Mouse (Mus musculus): ENCODE data around the gene Cdh23. TPM values are rescaled to one million over a fixed set of nuclear protein-coding genes. Genes with fewer than 3 reads are reported as not detected.

Gene Cdh23
- total and polyA plus RNA-seq, 3 experiments, result 0.05 TPM; not detected in 2

- Histone ChIP-seq H3K4me1 (ENCODE audit: insufficient read depth, low read depth, low read length) (no peaks in the 10 kb centered on the region), H3K4me3 (ENCODE audit: low read depth, low read length) (no peak overlapping the region), H3K27me3 (ENCODE audit: insufficient read depth, low read length) (no peaks in the 10 kb centered on the region), H3K36me3 (replicated peaks) (no peaks in the 10 kb centered on the region), H3K9me3 (replicated peaks) (peaks cover 57% of the 10 kb centered on the region)
- no peak for DNase-seq (ENCODE audit: low spot score)
- no peak for TF ChIP-seq GATA1 (IDR thresholded peaks at IDR 0.05; ENCODE audit: borderline replicate concordance, low read length)
- no peak for TF ChIP-seq GATA2 (IDR thresholded peaks at IDR 0.05; ENCODE audit: borderline replicate concordance, low read depth, low read length)
- no peak for TF ChIP-seq POLR2AphosphoS5 (IDR thresholded peaks at IDR 0.05; ENCODE audit: insufficient replicate concordance, low read depth, low read length)
- TF ChIP-seq CTCF (IDR thresholded peaks at IDR 0.05; ENCODE audit: low read depth, low read length), result no peak
- TF ChIP-seq TAL1 (conservative IDR thresholded peaks at IDR 0.05; ENCODE audit: low read depth, low read length), result no peak
- no peak for ATAC-seq (ENCODE audit: extremely low read depth, insufficient number of reproducible peaks, low FRiP score, poor library complexity, severe bottlenecking)
These were observed 165.7 kb downstream of the Cdh23 start for GRCm38 (mm10) chr10:60530633-60531032.

DNA sequence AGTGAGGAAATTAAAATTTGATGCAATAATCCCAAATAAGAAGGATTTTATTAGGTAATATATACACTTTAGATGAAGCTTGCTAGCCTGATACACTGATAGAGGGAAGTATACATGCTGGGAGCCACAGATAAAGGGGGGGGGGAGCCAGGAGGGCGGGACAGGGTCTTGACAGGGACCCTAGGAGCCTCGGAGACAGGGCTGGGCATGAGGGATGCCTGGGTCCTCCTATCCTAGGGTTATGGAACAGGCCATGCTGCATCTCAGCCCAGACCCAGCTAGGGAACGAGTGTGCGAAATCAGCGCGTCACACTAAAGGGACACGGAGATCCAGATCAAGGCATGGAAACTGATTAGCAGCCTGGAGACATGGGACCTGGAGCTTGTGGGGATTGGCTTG lies 168.3 kb downstream of the Cdh23 start:
- no peak for ATAC-seq (ENCODE audit: extremely low read depth, insufficient number of reproducible peaks, low FRiP score, poor library complexity, severe bottlenecking)
- H3K36me3 ChIP-seq (replicated peaks), result no peaks in the 10 kb centered on the region

DNA sequence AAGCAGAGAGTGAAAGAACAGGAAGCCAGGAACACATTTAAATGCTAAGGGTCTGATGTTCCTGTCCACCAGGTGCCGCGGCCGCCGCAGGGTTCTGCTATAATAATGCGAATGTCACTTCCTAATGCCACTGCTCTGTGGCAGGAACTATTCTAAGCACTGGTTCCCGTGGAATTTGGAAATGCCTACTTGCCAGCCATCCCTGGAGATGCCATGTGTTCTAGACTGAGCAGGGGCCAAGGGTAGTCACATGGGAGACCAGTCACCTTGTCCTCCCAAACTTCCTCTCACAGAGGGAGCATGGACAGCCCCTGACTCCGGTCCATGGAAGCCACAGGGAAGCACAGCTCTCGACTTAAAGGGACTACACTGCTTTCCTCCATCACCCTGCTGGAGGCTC lies 171.2 kb downstream of the Cdh23 start:
- no peak for TF ChIP-seq GATA1 (IDR thresholded peaks at IDR 0.05; ENCODE audit: borderline replicate concordance, low read length)
- TF ChIP-seq GATA2 (IDR thresholded peaks at IDR 0.05; ENCODE audit: borderline replicate concordance, low read depth, low read length), result no peak
- TF ChIP-seq POLR2AphosphoS5 (IDR thresholded peaks at IDR 0.05; ENCODE audit: insufficient replicate concordance, low read depth, low read length), result no peak
- no peak for TF ChIP-seq TAL1 (conservative IDR thresholded peaks at IDR 0.05; ENCODE audit: low read depth, low read length)
- TF ChIP-seq CTCF (IDR thresholded peaks at IDR 0.05; ENCODE audit: low read depth, low read length), result no peak
- no peaks in the 10 kb centered on the region for H3K36me3 ChIP-seq (replicated peaks)
- DNase-seq (ENCODE audit: low spot score) (no peak), ATAC-seq (ENCODE audit: extremely low read depth, insufficient number of reproducible peaks, low FRiP score, poor library complexity, severe bottlenecking) (no peak)
- no peak overlapping the region for H3K4me3 ChIP-seq (ENCODE audit: low read depth, low read length)
- H3K9me3 ChIP-seq (replicated peaks), result peaks cover 62% of the 10 kb centered on the region
- no peaks in the 10 kb centered on the region for H3K4me1 ChIP-seq (ENCODE audit: insufficient read depth, low read depth, low read length)
- no peaks in the 10 kb centered on the region for H3K27me3 ChIP-seq (ENCODE audit: insufficient read depth, low read length)

More for the DNA sequence above, 168.3 kb downstream of the Cdh23 start:
- no peaks in the 10 kb centered on the region for H3K27me3 ChIP-seq (ENCODE audit: insufficient read depth, low read length)
- no peak for DNase-seq (ENCODE audit: low spot score)
- no peak for TF ChIP-seq POLR2AphosphoS5 (IDR thresholded peaks at IDR 0.05; ENCODE audit: insufficient replicate concordance, low read depth, low read length)
- no peak for TF ChIP-seq GATA2 (IDR thresholded peaks at IDR 0.05; ENCODE audit: borderline replicate concordance, low read depth, low read length)
- no peak for TF ChIP-seq TAL1 (conservative IDR thresholded peaks at IDR 0.05; ENCODE audit: low read depth, low read length)
- no peak for TF ChIP-seq GATA1 (IDR thresholded peaks at IDR 0.05; ENCODE audit: borderline replicate concordance, low read length)
- TF ChIP-seq CTCF (IDR thresholded peaks at IDR 0.05; ENCODE audit: low read depth, low read length), result no peak
- H3K4me1 ChIP-seq (ENCODE audit: insufficient read depth, low read depth, low read length), result no peaks in the 10 kb centered on the region
- no peak overlapping the region for H3K4me3 ChIP-seq (ENCODE audit: low read depth, low read length)
- peaks cover 46% of the 10 kb centered on the region for H3K9me3 ChIP-seq (replicated peaks)

GRCm38 (mm10) chr10:60516286-60516685 lies 180.0 kb downstream of the Cdh23 start:
- Histone ChIP-seq H3K36me3 (replicated peaks) (no peaks in the 10 kb centered on the region), H3K9me3 (replicated peaks) (peaks cover 59% of the 10 kb centered on the region), H3K4me1 (ENCODE audit: insufficient read depth, low read depth, low read length) (no peaks in the 10 kb centered on the region), H3K27me3 (ENCODE audit: insufficient read depth, low read length) (no peaks in the 10 kb centered on the region), H3K4me3 (ENCODE audit: low read depth, low read length) (no peak overlapping the region)
- ATAC-seq (ENCODE audit: extremely low read depth, insufficient number of reproducible peaks, low FRiP score, poor library complexity, severe bottlenecking) (no peak), DNase-seq (ENCODE audit: low spot score) (no peak)
- TF ChIP-seq GATA1 (IDR thresholded peaks at IDR 0.05; ENCODE audit: borderline replicate concordance, low read length) (no peak), TAL1 (conservative IDR thresholded peaks at IDR 0.05; ENCODE audit: low read depth, low read length) (no peak), GATA2 (IDR thresholded peaks at IDR 0.05; ENCODE audit: borderline replicate concordance, low read depth, low read length) (no peak), POLR2AphosphoS5 (IDR thresholded peaks at IDR 0.05; ENCODE audit: insufficient replicate concordance, low read depth, low read length) (no peak), CTCF (IDR thresholded peaks at IDR 0.05; ENCODE audit: low read depth, low read length) (no peak)

GRCm38 (mm10) chr10:60498538-60498937 lies 197.8 kb downstream of the Cdh23 start:
- no peak for ATAC-seq (ENCODE audit: extremely low read depth, insufficient number of reproducible peaks, low FRiP score, poor library complexity, severe bottlenecking)
- H3K4me3 ChIP-seq (ENCODE audit: low read depth, low read length), result no peak overlapping the region
- no peaks in the 10 kb centered on the region for H3K27me3 ChIP-seq (ENCODE audit: insufficient read depth, low read length)

GRCm38 (mm10) chr10:60495070-60495469 lies 201.2 kb downstream of the Cdh23 start:
- no peak for DNase-seq (ENCODE audit: low spot score)
- TF ChIP-seq GATA1 (IDR thresholded peaks at IDR 0.05; ENCODE audit: borderline replicate concordance, low read length), result no peak
- TF ChIP-seq CTCF (IDR thresholded peaks at IDR 0.05; ENCODE audit: low read depth, low read length), result no peak
- no peak for TF ChIP-seq GATA2 (IDR thresholded peaks at IDR 0.05; ENCODE audit: borderline replicate concordance, low read depth, low read length)
- no peak for TF ChIP-seq TAL1 (conservative IDR thresholded peaks at IDR 0.05; ENCODE audit: low read depth, low read length)
- TF ChIP-seq POLR2AphosphoS5 (IDR thresholded peaks at IDR 0.05; ENCODE audit: insufficient replicate concordance, low read depth, low read length), result no peak
- Histone ChIP-seq H3K27me3 (ENCODE audit: insufficient read depth, low read length) (no peaks in the 10 kb centered on the region), H3K9me3 (replicated peaks) (peaks cover 69% of the 10 kb centered on the region), H3K36me3 (replicated peaks) (no peaks in the 10 kb centered on the region), H3K4me3 (ENCODE audit: low read depth, low read length) (no peak overlapping the region), H3K4me1 (ENCODE audit: insufficient read depth, low read depth, low read length) (no peaks in the 10 kb centered on the region)
- no peak for ATAC-seq (ENCODE audit: extremely low read depth, insufficient number of reproducible peaks, low FRiP score, poor library complexity, severe bottlenecking)

More at GRCm38 (mm10) chr10:60498538-60498937, 197.8 kb downstream of the Cdh23 start:
- no peaks in the 10 kb centered on the region for H3K4me1 ChIP-seq (ENCODE audit: insufficient read depth, low read depth, low read length)
- no peak for DNase-seq (ENCODE audit: low spot score)
- H3K9me3 ChIP-seq (replicated peaks), result peaks cover 52% of the 10 kb centered on the region
- H3K36me3 ChIP-seq (replicated peaks), result no peaks in the 10 kb centered on the region
- no peak for TF ChIP-seq TAL1 (conservative IDR thresholded peaks at IDR 0.05; ENCODE audit: low read depth, low read length)
- TF ChIP-seq GATA2 (IDR thresholded peaks at IDR 0.05; ENCODE audit: borderline replicate concordance, low read depth, low read length), result no peak
- no peak for TF ChIP-seq POLR2AphosphoS5 (IDR thresholded peaks at IDR 0.05; ENCODE audit: insufficient replicate concordance, low read depth, low read length)
- no peak for TF ChIP-seq GATA1 (IDR thresholded peaks at IDR 0.05; ENCODE audit: borderline replicate concordance, low read length)
- no peak for TF ChIP-seq CTCF (IDR thresholded peaks at IDR 0.05; ENCODE audit: low read depth, low read length)

Measured in G1E (cell line).